Mouse (Mus musculus) spleen, postnatal 10 days (tissue): ENCODE results near the gene Ccdc175.

ENCODE experiments used
- DNase-seq, 2 experiments: peaks; one replicate each; pipeline ENCODE4 v3.0.0; 2021 to 2022; ENCODE audit warnings: low spot score in 2 of 2

The Ccdc175 gene

DNA sequence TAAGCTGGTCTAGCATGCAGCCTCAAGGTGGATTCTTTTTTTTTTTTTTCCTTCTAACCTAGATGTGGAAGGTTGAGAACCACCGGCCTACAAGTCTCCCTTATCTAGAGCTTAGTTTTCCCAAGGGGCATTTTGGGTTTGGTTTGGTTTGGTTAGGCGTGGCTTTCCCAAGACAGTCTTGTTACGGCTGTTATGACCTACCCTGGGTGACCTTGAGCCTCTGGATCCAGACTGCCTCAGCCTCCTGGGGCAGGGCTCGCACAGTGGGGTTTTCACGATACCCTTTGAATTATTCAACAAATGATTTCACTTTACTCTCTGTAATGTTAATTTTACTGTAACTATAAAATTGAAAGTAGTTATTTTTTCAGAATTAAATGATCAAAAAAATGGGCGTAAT lies 82.1 kb downstream of the Ccdc175 start:
- no peak for DNase-seq

DNA sequence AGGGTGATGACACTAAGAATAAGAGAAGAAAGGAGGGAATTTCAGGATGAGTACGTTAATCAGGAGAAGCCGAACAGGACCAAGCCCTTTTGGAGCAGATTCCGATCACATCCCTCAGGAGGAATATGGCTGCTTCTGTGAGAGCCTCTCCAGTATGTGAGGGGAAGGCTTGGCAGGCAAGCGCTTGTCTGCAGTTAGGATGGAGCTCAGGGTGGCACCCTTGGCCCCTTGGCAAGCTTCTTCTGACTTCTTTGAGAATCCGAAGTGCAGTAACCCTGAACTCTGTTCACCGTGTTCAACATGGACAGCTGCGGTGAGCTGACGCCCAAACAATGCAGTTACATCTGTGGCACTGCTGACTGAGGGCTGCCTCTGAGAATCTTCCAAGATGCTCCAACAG lies 87.9 kb downstream of the Ccdc175 start:
- no peak for DNase-seq

DNA sequence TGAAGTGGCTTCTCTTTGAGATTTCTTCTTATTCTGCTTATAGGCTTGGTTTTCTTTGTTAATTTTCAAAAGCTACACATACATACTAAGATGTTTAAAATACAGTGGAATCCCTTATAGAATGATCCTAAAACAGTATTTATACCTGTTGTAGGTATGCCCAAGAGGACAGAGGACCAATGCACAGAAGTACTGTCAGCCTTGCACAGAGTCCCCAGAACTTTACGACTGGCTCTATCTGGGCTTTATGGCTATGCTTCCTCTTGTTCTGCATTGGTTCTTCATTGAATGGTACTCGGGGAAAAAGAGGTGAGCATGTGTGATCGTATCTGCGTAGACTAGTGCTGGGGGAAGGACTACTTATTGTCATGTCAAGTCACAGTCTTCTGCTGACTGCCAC lies 95.0 kb downstream of the Ccdc175 start:
- no peak for DNase-seq

DNA sequence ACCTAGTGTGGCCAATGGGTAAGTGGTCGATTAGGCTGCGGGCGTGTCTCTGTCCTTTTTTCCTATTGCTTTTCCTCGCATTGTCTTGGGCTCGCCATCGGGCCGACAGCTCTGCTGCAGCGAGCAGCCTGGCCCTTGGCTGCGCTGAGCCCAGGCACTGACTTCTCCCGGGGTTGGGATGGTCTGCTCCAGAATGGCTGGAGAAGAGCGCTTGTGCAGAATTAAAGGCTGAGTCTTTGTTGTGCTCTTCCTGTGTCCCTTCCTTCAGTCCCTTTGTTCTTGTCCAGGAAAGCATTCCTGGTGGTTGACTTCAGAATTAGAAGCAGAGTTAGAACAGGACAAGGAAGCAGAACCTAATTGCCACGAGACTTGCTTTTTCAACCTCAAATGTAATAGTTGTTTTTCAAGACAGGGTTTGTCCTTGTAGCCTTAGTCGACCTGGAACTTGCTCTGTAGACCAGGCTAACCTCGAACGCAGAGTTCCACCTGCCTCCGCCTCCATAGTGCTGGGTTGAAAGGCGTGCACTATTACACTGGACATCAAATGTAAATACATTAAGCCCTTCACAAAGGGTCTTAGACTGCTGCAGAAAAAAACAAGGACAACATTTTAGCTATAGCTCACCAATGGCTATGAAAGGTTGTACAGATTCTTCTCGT lies 98.5 kb downstream of the Ccdc175 start:
- DNase-seq = peak in 1 of 2 experiments; percentile 9

DNA sequence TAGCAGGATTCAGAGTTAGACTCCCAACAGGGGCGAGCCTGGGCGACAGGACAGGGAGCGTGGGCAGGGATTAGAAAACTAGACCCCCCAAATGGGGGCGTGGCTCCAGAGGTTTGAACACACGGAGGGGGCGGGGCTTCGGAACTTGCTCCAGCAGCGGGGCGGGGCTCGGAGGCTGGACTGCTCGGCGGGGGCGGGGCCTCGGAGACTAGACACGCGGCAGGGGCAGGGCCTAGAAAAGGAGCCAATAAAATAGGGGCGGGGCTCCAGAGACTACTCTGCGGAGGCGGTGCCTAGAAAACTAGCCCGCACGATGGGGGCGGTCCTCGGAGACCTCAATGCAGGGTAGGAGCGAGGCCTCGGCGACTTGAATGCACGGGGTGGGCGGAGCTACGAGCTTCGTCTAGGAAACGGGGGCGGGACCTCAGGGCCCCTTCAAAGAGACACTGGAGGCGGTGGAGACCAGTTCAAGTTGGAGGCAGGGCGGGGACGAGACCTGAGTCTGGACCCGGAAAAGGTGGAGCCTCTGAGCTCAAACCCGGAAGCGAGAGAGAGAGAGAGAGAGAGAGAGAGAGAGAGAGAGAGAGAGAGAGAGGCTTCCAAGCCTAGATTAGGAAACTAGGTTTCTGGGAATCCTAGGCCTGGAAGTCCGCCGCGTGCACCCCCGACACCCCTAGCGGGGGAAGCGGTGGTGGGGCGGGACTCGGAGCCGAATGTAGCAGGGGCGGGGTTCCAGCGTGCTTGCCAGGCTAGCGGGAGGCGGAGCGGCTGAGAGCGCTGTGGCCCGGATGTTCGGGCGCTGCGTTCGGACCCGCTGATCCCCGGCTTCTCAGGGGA lies 99.3 kb downstream of the Ccdc175 start, which contains the start of the genes L3hypdh and Jkamp:
Gene L3hypdh, minus strand, starts transcription at position 111 of the 837 bp plus-strand sequence.
Gene Jkamp, plus strand, starts transcription at position 261 of the 837 bp plus-strand sequence.
- DNase-seq = peak; percentile 88 to 99

DNA sequence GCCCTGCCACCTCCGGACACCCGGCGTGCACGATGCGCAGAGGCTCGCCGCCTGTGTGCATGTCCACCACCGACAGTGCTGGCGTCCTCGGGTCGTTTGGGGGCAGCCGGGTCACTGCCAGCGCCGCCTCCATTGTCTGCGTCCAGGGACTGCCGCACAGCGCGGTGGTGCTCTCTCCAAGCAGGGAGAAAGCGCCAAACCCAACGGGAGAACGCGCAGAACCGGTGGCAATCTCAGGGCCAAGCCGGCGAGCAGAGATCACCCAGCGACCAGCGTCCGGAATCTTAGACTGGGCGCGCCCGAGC lies 99.9 kb downstream of the Ccdc175 start:
- no peak for DNase-seq

DNA sequence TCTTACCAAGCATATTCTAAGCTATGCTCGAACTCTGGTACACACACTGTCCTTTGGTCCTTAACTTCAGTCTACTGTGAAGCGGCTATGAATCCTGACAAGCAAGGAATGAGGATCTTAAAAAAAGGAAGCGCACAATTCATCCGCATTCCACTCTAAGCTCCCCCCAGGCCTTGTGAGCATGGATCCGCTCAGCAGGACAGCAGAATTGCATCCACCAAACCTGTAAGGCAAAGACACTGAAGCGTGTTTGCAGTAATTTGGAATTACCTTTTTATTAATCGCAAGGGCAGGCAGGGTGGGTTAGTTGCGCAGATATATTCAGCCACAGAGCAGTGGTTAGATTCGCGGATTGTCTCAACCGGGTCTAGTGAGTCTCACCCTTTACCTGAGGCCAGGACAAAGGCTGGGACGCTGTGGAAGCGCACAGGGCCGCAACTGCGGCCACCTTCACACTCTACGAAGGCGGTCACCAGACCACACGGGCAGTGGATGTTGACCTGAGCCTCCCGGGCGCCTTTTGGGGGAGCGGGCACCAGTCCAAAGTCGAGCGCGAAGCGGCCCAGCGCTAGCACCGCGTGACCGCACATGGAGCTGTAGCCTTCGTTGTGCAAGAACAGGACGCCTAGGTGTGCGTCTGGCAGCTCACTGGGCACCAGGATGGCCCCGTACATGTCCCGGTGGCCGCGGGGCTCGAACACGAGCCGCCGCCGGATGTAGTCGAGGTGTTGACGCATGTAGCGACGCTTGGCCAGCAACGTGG lies 100.4 kb downstream of the Ccdc175 start:
- DNase-seq = peak in 1 of 2 experiments; percentile 7

DNA sequence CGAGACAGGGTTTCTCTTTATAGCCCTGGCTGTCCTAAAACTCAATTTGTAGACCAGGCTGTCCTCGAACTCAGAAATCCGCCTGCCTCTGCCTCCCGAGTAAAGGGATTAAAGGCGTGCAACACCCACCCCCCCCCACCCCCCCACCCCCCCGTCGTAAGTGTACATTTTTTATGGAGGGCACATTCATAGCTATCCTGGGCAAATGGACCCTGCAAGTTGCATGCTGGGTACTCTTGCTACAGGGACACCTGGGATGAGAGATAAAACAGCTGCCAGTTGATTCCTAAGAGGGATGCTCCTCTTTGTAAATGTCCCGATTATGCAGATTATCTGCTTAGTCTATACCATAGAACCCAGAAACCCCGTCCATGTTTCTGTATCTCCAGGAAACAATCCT lies 101.6 kb downstream of the Ccdc175 start:
- DNase-seq = no peak

DNA sequence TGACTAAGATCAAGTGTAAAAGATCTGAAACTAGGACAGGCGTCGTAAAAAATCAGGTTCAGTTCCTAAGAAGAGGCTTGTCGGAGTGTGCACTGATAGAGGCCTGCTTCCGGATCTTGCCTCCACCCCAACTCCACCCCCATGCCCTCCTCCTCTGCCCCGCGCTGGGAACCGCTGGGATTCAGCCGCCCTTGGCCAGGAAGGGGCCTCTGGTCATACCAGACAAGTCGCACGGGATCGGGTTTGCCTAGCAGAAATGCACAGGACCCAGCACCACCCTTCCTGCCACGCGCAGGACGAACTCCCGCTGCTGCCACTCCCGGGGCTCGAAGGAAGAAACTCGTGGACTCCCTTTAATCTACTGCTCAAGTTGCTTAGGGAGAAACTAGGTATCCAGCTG lies 102.5 kb downstream of the Ccdc175 start:
- DNase-seq = no peak

DNA sequence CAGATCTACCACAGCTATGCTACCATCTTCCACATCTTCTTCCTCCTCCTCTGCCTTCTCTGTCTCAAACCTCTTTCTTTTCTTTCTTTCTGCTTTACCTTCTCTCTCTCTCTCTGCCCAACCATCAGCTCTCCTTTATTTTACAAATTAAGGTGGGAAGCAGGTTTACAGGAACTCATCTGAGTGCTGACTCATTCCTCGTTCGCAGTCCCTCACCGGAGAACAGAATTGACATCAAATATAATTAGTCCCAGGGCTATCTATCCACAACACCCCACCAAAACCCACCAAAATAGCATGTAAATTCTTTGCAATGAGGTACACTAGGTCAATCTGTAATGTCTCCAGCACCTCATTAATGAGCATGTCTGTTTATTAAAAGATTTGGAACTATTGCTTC lies 102.9 kb downstream of the Ccdc175 start:
- DNase-seq = no peak

DNA sequence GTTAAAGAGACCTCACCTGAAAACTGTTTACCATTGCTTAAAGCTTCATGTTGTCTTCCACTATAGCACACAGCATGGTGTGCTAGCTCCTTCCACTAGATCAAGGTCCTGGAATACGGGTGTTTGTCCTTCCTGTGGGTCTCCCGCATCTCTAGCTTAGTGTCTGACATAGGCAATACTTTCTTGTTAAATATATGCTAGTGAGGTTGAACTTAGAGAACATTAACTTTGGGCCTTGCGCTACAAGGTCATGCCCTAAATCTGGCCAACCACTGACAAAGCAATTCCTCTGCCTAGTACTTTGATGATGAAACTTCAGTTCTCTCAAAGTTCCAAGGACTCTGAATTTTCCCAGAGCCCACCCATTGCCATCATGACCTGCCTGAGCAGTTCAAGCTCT lies 106.6 kb downstream of the Ccdc175 start:
- no peak for DNase-seq

DNA sequence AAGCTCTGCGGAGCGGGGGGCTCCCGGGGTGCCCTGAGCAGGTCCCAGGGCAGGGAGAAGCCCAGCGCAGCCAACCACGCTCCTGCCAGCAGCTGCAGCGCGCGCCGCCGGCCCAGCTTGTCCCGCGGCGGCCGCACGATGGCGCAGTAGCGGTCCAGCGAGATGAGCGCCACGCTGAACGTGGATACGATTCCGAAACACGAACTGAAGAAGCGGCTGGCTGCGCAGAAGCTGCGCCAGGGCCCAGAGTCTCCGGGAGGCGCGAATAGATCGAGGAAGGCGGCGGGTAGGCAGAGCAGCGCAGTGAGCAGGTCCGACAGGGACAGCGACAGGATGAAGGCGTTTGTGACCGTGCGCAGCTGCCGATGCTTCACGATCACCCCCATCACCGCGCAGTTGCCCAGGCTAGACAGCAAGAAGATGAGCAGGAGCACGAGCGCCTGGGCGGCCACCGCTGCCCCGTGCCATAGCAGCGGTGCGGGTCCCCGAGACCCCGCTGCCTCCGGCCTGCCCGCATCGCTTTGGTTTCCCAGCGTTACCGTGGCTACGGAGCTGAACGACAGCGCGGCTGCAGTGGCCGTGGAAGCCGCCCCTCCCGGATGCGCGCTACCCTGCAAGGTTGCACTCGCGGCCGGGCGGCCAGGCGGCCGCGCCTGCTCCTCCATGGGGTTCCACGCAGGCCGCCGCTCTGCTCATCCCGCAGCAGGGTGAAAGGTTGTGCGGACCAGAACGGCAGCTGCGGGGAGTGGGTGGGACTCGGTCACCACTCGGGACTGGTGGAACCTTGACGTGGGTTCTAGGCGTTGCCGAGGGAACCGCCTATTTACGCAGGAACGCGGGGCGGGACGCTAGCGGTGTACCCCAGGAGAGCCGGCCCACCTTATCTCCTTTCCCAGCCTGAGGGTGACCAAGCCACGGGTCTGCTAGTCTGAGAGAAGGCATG lies 114.2 kb downstream of the Ccdc175 start, which contains the start of gene Gpr135:
Gene Gpr135, minus strand, starts transcription at position 799 of the 943 bp plus-strand sequence.
- DNase-seq = peak; percentile 53 to 76

DNA sequence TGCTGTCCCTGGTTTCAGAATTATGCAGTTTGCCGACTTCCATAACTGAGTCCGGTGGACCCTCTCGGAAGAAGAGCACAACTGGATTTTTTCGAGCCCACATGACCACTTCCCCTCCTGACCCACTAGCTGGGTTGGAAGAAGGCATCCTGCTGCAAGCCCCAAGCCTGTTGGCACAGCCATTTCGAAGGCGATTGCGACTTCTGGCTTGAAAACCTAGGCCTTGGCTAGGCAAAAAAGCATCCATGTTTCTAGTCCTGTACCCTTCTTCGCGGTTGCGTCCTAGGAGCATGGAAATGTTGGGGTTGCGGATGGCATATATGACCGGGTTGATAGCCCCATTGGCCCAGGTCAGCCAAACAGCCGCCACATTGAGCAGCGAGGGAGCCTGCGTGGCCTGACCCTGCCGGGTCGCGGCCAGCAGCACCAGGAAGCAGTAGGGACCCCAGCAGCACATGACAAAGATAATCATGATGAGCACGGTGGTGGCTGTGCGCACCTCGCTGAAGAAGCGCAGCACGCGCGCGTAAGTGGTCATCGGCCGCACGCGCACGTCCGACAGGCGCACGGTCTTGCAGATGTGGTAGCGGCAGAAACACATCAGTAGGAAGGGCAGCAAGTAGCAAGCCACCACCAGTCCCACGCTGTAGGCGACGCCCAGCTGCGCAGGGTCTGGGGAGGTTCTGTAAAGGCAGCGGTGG lies 115.1 kb downstream of the Ccdc175 start:
- no peak for DNase-seq

DNA sequence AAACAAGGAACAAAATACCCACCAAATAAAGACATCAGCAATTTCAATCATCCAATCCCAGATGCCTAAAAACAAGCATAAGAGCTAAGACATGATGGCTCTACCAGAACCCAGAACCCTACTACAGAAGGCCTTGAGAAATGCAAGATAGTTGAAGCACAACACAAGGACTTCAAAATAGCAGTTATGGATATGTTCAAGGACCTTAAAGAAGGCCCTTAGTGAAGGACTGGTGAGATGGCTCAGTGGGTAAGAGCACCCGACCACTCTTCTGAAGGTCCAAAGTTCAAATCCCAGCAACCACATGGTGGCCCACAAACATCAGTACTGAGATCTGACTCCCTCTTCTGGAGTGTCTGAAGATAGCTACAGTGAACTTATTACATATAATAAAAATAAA lies 127.0 kb downstream of the Ccdc175 start:
- no peak for DNase-seq

DNA sequence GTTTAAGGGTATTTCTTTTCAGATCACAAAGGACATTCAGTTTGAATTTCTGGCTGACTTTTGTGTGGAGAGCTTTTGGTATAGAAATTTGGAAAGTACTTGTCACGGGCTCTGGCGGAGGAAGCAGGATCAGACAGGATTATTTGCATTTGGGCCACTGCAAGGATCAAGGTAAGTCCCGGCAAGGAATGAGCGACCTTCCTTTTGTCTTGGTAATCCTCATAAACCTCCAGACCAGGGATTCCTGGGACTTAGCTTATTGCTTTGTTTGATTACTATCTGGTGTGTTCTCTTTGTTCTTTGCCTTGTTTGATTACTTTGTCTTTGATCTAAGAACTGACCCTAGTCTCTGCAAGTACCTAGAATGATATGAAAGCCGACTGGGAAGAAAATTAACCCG lies 131.0 kb downstream of the Ccdc175 start:
- DNase-seq = no peak

DNA sequence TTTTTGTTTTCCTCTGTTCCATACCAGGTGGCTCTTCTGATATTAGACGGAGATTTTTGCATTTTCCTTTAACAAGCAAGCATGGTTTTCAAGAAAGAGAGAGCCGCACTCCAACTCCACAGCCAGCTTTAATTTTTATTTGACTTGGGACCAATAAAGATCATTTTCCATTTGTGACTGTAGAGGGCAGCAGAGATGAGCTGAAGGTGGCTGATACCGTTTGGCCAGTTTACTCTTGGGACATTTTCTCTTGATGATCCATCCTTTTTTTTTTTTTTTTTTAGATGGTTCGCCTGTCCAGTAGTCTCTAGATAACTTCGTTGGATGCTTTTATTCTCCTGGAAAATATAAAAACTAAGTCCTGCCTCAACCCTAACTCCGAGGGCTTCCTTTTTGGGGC lies 131.5 kb downstream of the Ccdc175 start:
- DNase-seq = no peak

DNA sequence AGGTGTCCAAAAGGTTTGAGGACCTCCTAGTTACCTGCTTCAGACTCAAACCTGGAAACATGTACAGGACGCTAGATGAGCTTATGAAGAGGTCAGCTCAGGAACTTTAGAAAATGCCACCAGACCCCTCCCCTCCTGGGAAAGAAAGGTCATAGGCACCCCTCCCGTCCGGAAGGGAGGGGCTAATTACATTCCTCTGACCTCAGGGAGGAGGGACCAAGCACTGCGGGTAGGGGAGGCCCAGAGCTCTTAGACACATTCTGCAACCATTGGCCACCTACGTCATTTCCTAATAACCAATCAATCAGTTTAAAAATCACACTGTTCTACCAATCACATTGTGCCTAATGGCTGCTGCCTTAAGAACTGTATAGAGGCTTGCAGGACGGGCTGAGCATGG lies 132.3 kb downstream of the Ccdc175 start:
- no peak for DNase-seq
